Mouse (Mus musculus) heart, embryonic 12.5 days (tissue): ENCODE measurements around the gene Clcn2. TPM values are rescaled to one million over a fixed set of nuclear protein-coding genes. Genes with fewer than 3 reads are reported as not detected.

Experiments used
- ATAC-seq: fragments of 200-750 bp; cut with Nextera tagmentation; 2 replicates; pipeline ENCODE4 v1.8.0; 2017; ENCODE audit warnings: moderate TSS enrichment, moderate library complexity; ENCODE audit not compliant: insufficient number of reproducible peaks, low FRiP score
- H3K27ac ChIP-seq: fragments of 300-500 bp; sonication (generic); 2 replicates; pipeline ENCODE4 v1.5.1; 2016; ENCODE audit warnings: mild to moderate bottlenecking, moderate library complexity; ENCODE audit not compliant: poor library complexity, severe bottlenecking
- H3K27me3 ChIP-seq: fragments of 300-500 bp; sonication (generic); replicated peaks from 2 replicates; pipeline ENCODE4 v1.6.1; 2016; ENCODE audit warnings: mild to moderate bottlenecking, moderate library complexity
- H3K36me3 ChIP-seq: fragments of 300-500 bp; sonication (generic); 2 replicates; pipeline ENCODE4 v1.6.1; 2016; ENCODE audit warnings: mild to moderate bottlenecking, moderate library complexity
- H3K4me1 ChIP-seq: fragments of 300-500 bp; sonication (generic); replicated peaks from 2 replicates; pipeline ENCODE4 v1.6.1; 2016; ENCODE audit warnings: mild to moderate bottlenecking
- H3K4me2 ChIP-seq: fragments of 300-500 bp; sonication (generic); 2 replicates; pipeline ENCODE4 v1.6.1; 2016; ENCODE audit warnings: mild to moderate bottlenecking, moderate library complexity
- H3K4me3 ChIP-seq: fragments of 300-500 bp; sonication (generic); 2 replicates; pipeline ENCODE4 v1.5.1; 2016; ENCODE audit warnings: mild to moderate bottlenecking
- H3K9ac ChIP-seq: fragments of 300-500 bp; sonication (generic); 2 replicates; pipeline ENCODE4 v1.6.1; 2016; ENCODE audit warnings: mild to moderate bottlenecking, moderate library complexity
- H3K9me3 ChIP-seq: fragments of 300-500 bp; sonication (generic); replicated peaks from 2 replicates; pipeline ENCODE4 v1.6.1; 2016; ENCODE audit warnings: mild to moderate bottlenecking, moderate library complexity
- WGBS: fragments of 180-500 bp; shearing (Covaris S2); methylation state at CpG from one replicate; pipeline ENCODE4 v1.1.7; 2016; 5-methylcytosine and 5-hydroxymethylcytosine counted together
- polyA plus RNA-seq: library from polyadenylated mRNA; unstranded; fragments of >200 nt; fragmentation: Nextera tagmentation; extraction: Ambion mirVana; gene quantifications from 2 replicates; pipeline ENCODE4 v1.2.1, GENCODE M21; 2016

The Clcn2 gene
- polyA plus RNA-seq = 6.2 and 7.0 TPM in 2 replicates

DNA sequence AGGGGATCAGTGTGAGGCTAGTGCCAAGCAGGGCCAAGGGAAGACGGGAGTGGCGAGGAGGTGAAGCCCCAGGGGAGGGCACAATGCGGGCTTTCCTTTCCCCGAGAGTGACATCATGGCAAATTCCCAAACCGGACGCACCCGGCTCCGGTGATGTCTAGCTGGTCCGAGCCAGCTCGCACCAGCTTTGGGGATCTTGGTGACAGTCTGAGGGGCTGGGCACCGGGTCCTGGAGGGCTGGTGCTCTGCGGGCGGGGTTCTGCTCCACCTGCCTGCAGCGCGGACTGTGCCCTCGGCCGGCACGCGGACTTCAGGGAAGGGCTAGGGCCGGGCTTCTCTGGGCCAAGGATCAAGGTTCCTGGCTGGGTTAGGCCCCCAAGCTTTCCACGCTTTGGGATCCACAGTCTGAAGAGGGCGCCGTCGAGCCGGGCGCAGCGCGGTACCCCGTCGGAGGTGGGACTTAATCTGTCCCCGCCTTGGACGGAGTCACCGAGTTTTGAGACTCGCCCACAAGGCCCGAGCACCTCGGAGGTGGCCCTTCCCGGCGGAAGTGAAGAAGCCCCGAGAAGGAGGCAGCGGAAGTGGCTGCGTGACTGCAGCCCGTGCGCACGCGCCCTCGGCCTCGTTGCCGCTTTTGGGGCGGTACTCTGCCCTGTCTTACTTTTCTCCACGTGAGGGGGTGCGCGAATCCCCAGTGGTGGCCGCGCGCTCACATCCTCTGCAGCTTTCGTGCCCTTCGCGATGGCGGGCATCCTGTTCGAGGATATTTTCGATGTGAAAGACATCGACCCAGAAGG lies at the start of gene Clcn2, which contains the start of gene Polr2h:
Gene Clcn2 (minus strand): TSS at position 566 of the 797 bp plus-strand sequence.
Gene Polr2h (plus strand): TSS at position 485 of the 797 bp plus-strand sequence.
- ATAC-seq = peak; percentile 86
- H3K36me3 ChIP-seq = peaks cover 27% of the 10 kb centered on the region
- no peaks in the 10 kb centered on the region for H3K27me3 ChIP-seq
- WGBS = under 1% methylated on average over 62 of the region's 62 CpGs
- peaks cover 44% of the 10 kb centered on the region for H3K4me1 ChIP-seq
- H3K9me3 ChIP-seq = no peaks in the 10 kb centered on the region
- peak within 1 kb of the TSS; percentile 91 for H3K27ac ChIP-seq
- peak within 1 kb of the TSS; percentile 82 for H3K4me2 ChIP-seq
- H3K4me3 ChIP-seq = peak within 1 kb of the TSS; percentile 62
- peak within 1 kb of the TSS; percentile 76 for H3K9ac ChIP-seq

DNA sequence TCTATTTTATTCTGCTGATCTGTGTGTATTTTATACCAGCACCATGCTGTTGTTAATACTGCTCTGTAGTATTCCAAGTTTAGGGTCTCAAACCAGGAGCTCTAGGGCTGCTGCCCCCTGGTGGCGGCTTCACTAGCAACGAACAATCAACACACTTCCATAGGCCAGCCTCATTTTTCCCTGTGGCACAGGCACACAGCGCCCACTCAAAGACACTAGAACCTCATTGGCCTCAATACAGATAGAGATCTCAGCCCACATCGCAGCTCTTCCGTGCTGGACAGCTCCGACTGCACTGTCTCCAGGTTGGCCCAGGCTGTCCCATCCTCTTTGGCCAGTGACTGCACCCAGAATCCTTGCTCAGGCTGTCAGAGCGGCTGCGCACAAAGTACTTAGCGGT lies 47.7 kb upstream of the Clcn2 start:
- Histone ChIP-seq H3K27me3 (no peaks in the 10 kb centered on the region), H3K9ac (no peak overlapping the region), H3K4me3 (no peak overlapping the region), H3K27ac (no peak overlapping the region), H3K4me1 (no peaks in the 10 kb centered on the region), H3K36me3 (no peaks in the 10 kb centered on the region), H3K4me2 (no peak overlapping the region), H3K9me3 (no peaks in the 10 kb centered on the region)
- no peak for ATAC-seq
- WGBS = 43% methylated on average over 9 of the region's 9 CpGs

DNA sequence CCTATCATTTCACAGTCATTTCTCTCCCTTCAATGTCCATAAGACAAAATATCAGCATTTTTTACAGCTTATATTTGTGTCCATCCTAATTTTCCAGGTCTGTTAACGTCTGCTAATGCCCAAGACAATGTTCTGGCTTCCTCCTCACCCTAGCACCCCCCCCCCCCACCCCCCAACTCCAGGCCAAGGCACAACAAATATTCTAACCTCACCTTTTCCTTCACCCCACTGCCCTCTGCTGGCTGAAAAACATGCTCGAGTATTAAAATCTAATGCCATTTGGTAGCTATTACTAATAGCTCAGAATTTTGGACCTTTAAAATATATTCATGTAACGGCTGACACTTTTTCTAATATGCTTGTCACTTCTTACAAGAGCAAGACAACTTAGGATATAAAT lies 44.1 kb upstream of the Clcn2 start:
- no peaks in the 10 kb centered on the region for H3K27me3 ChIP-seq
- H3K4me1 ChIP-seq = no peaks in the 10 kb centered on the region
- H3K4me3 ChIP-seq = no peak overlapping the region
- H3K27ac ChIP-seq = no peak overlapping the region
- H3K9ac ChIP-seq = no peak overlapping the region
- WGBS = 12% methylated on average over 3 of the region's 3 CpGs
- no peaks in the 10 kb centered on the region for H3K36me3 ChIP-seq
- H3K9me3 ChIP-seq = no peaks in the 10 kb centered on the region
- ATAC-seq = no peak
- no peak overlapping the region for H3K4me2 ChIP-seq

DNA sequence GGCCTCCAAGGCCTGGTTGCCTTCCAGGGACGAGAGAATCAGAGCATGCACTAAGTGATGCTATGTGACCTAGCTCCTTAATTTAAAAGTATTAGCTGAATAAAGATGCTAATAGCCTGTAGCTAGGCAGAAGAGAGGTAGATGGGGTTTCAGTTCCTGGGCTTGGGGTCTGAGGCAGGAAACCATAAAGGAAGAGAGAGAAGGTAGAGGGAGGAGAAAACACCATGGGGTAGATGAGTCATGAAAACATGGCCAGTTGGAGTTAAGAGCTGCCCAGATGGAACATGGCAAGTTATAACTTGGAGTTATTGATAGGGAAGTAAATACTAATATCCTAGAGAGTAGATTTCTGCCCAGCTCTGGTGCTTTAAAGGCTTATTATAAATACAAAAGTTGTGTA lies 39.8 kb upstream of the Clcn2 start:
- WGBS = 71% methylated on average over 1 of the region's 1 CpGs
- Histone ChIP-seq H3K4me3 (no peak overlapping the region), H3K27me3 (no peaks in the 10 kb centered on the region), H3K9me3 (0 out of 2 replicates have a peak, but pooled peaks cover 2% of the 10 kb centered on the region), H3K36me3 (no peaks in the 10 kb centered on the region), H3K4me1 (no peaks in the 10 kb centered on the region), H3K9ac (no peak overlapping the region), H3K4me2 (no peak overlapping the region), H3K27ac (no peak overlapping the region)
- ATAC-seq = no peak

DNA sequence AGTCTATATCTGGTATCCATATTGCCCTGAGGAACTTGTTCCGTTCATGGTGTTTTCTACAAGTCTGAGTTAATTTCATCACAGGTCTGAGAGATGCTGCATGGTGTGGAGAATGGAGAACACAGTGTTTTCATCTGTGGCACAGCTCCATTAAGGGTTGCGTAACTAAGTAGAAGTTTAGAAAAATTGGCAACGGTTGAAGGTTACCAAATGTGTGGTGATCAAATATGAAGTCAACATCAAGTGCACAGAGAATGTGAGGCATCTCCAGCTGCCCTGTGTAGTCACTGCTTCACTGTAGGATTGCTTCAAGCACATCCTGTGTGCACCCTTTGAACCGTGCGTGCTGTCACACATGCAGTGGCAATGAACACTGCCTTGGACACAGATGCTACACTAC lies 38.5 kb upstream of the Clcn2 start:
- Histone ChIP-seq H3K27ac (no peak overlapping the region), H3K27me3 (no peaks in the 10 kb centered on the region), H3K9ac (no peak overlapping the region), H3K4me2 (no peak overlapping the region), H3K4me3 (no peak overlapping the region), H3K4me1 (no peaks in the 10 kb centered on the region), H3K36me3 (no peaks in the 10 kb centered on the region), H3K9me3 (0 out of 2 replicates have a peak, but pooled peaks cover 2% of the 10 kb centered on the region)
- 83% methylated on average over 5 of the region's 5 CpGs for WGBS
- ATAC-seq = no peak

DNA sequence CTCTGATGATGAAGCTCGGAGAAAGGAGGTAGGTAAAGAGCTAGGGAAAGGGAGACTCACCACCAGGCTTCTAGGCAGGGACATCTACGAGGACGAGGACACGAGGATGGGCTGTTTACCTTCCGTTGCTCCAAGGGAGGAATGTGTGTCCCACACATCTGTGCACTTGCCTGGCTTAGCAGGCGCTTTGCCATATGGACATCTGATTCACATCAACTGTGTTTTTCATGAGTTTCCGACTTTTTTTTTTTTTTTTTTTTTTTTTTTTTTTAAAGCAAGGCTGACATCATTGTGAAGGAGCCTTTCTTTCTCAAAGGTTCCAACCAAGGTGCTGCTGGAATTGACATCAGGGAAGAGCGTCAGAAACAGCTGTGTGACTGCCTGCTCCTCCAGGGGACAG lies 33.0 kb upstream of the Clcn2 start:
- no peak overlapping the region for H3K4me2 ChIP-seq
- no peaks in the 10 kb centered on the region for H3K36me3 ChIP-seq

DNA sequence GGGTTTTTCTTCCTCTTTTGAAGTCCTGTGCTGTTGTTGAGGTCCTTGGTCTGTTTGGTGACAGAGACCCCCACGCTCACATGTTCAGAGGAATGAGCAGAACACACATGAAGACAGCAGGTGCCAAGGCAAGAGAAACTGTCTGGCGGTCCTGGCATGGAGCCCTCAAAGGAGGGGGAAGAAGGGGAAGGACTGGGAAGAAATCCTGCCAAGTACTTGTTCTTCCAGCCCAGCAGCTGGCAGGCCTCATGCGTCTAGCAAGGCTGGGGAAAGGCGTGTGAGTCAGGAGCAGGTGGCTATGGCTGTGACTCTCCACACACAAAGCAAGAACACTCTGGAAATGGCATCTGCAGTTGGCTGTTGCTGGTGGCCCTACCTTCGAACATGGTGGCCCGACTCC lies 29.1 kb upstream of the Clcn2 start:
- Histone ChIP-seq H3K4me1 (no peaks in the 10 kb centered on the region), H3K4me2 (no peak overlapping the region), H3K9ac (no peak overlapping the region), H3K9me3 (no peaks in the 10 kb centered on the region), H3K36me3 (no peaks in the 10 kb centered on the region), H3K27ac (no peak overlapping the region), H3K4me3 (no peak overlapping the region), H3K27me3 (no peaks in the 10 kb centered on the region)
- no peak for ATAC-seq
- 74% methylated on average over 6 of the region's 6 CpGs for WGBS

More for the DNA sequence above, 33.0 kb upstream of the Clcn2 start:
- H3K9me3 ChIP-seq = 0 out of 2 replicates have a peak, but pooled peaks cover 2% of the 10 kb centered on the region
- no peak for ATAC-seq
- H3K27ac ChIP-seq = no peak overlapping the region
- H3K9ac ChIP-seq = no peak overlapping the region
- H3K4me3 ChIP-seq = no peak overlapping the region
- 47% methylated on average over 8 of the region's 8 CpGs for WGBS
- H3K27me3 ChIP-seq = no peaks in the 10 kb centered on the region
- H3K4me1 ChIP-seq = no peaks in the 10 kb centered on the region

DNA sequence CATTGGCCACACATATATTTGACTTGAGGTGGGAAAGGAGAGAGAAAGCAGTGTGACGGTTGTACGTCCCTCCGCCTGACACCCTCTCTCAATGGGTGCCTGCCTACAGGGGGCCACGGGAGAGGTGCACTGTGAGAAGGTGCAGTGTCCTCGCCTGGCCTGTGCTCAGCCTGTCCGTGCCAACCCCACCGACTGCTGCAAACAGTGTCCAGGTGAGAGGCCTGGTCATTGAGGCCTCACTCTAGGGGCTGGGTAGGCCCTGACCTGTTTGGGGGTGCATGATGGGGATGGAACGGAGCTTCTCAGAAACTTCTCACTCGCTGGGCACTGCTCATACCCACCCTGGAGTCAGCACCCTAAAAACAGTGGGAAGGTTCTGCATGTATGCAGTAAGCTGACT lies 22.3 kb upstream of the Clcn2 start:
- Histone ChIP-seq H3K4me2 (no peak overlapping the region), H3K9ac (no peak overlapping the region), H3K27me3 (peaks cover 40% of the 10 kb centered on the region), H3K27ac (no peak overlapping the region), H3K4me1 (no peaks in the 10 kb centered on the region), H3K4me3 (no peak overlapping the region), H3K36me3 (no peaks in the 10 kb centered on the region), H3K9me3 (no peaks in the 10 kb centered on the region)
- ATAC-seq = no peak
- WGBS = 76% methylated on average over 9 of the region's 9 CpGs

DNA sequence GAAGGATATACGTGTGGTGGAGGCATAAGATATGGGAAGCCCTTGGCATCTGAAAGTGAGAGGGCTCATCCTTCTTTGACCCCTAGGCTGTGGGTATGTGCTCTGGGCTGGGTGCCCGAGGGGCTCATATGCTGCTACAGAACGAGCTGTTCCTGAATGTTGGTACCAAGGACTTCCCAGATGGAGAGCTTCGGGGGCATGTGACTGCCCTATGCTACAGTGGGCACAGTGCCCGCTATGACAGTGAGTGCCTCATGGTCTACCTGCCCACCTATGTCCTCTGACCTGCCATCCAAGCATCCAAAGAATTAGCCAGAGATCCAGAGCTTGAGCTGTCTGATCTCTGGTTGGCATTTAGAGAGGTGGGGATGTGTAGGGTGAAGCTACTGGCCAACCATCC lies 19.3 kb upstream of the Clcn2 start:
- 80% methylated on average over 5 of the region's 5 CpGs for WGBS
- Histone ChIP-seq H3K36me3 (no peaks in the 10 kb centered on the region), H3K9me3 (no peaks in the 10 kb centered on the region), H3K4me2 (no peak overlapping the region), H3K4me3 (no peak overlapping the region), H3K27me3 (peaks cover 62% of the 10 kb centered on the region), H3K9ac (no peak overlapping the region), H3K27ac (no peak overlapping the region), H3K4me1 (peaks cover 19% of the 10 kb centered on the region)
- ATAC-seq = no peak

DNA sequence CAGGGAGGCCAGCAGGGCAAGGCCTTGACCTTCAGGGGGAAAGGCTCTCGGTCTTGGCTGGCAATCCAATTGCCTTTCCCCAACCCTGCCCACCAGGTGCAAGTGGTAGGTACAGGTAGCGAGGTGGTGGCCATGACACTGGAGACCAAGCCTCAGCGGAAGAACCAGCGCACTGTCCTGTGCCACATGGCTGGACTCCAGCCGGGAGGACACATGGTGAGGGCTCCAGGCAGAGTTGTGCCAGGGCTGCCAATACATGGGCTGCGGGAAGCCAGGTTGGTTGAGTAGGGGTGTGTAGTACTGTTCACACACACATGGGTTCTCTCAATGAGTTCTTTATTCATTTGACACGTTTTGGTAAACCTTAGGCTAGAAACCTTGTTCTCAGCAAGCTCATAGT lies 18.6 kb upstream of the Clcn2 start:
- Histone ChIP-seq H3K9ac (no peak overlapping the region), H3K36me3 (no peaks in the 10 kb centered on the region), H3K27me3 (peaks cover 68% of the 10 kb centered on the region), H3K4me3 (no peak overlapping the region), H3K4me1 (peaks cover 19% of the 10 kb centered on the region), H3K9me3 (no peaks in the 10 kb centered on the region), H3K4me2 (no peak overlapping the region), H3K27ac (no peak overlapping the region)
- no peak for ATAC-seq
- 81% methylated on average over 7 of the region's 7 CpGs for WGBS

DNA sequence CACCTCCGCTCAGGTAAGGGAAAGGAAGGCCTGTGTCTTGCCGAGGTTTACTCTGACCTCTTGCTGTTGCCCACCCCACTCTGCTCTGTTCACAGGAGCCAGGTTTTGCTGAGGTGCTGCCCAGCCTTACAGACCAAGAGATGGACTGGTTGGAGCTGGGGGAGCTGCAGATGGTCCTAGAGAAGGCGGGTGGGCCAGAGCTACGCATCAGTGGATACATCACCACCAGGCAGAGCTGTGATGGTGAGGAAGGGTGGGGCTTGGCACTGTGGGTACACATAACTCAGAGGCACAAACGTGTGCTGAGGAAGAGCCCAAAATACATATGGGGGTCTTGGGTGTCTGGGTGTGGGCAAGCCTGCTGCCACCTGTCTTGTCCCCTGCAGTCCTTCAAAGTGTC lies 18.1 kb upstream of the Clcn2 start:
- Histone ChIP-seq H3K27me3 (peaks cover 68% of the 10 kb centered on the region), H3K9me3 (no peaks in the 10 kb centered on the region)
- WGBS = 68% methylated on average over 5 of the region's 5 CpGs

More for the DNA sequence above, 18.1 kb upstream of the Clcn2 start:
- no peak for ATAC-seq
- Histone ChIP-seq H3K9ac (no peak overlapping the region), H3K4me1 (peaks cover 19% of the 10 kb centered on the region), H3K36me3 (no peaks in the 10 kb centered on the region), H3K4me3 (no peak overlapping the region), H3K27ac (no peak overlapping the region), H3K4me2 (no peak overlapping the region)
